In the genomic region with DNA sequence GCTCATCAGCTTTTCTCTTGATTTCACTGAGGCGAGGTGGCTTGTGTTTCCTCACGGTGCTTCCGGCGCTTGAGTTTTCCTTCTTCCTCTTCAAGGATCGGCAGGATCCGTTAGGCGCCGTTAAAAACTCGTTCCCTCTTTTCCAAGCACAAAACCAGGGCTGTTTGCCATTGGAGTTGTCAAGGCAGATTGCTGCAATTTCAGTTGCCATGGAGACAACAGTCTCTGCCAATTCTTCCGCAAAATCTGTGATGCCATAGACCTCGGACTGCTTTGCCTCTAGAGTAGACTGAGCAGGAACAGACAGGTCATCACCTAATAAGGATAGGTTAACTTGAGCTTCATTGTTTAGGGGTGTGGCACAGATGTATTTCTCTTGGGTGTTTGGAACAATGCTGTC, we compare ENCODE assay signal across 8 mouse cellular contexts.
A peak's percentile ranks its signal among the peaks of the same experiment; 100 is the strongest.
DNase-seq lines count a peak whose midpoint lies in the region; ATAC-seq lines count a peak whose summit lies in the region.

No protein-coding gene starts in this region.

- ATAC-seq in frontal cortex, adult (ENCODE audit: low TSS enrichment) = peak; percentile 84

- DNase-seq in adrenal gland, postnatal 14 days = peak; percentile 3
- no peak for DNase-seq in adrenal gland, adult 2 months
- DNase-seq in brain, adult 2 months (ENCODE audit: low read depth, low spot score) = peak; percentile 98
- peak; percentile 64 to 72 for DNase-seq in left cerebral cortex, adult 18-20 months (ENCODE audit: low spot score in 2 of 2)
- DNase-seq in liver = no peak
- no peak for DNase-seq in adrenal gland, adult (ENCODE audit: inconsistent age in 2 of 2, low spot score in 1 of 2)
- DNase-seq in thymus, postnatal 36 days = no peak

Comparison
In these comparisons a context has a peak if more than half of its experiments do, and no peak if none do; other contexts are left out.
1. DNase-seq: peak in adrenal gland, postnatal 14 days (single experiment), brain, adult 2 months (single experiment) and left cerebral cortex, adult 18-20 months (2 of 2); none in adrenal gland, adult 2 months (single experiment), liver (single experiment), adrenal gland, adult (0 of 2) and thymus, postnatal 36 days (0 of 2).